Mouse (Mus musculus) embryonic stem cell, embryonic (primary cell): Measurements from ENCODE around the gene Trmt61a.

ENCODE experiments used
- CTCF ChIA-PET, 4 experiments: fragments of 300-600 bp in 2 of 4; fragments of 350-600 bp in 2 of 4; sonication (Branson Sonifier 250); formaldehyde crosslinking; loops; one replicate each; lab custom pipeline; 2022; ENCODE audit warnings: inconsistent platforms in 2 of 4; lab: Charles Lee
- POLR2A ChIA-PET, 4 experiments: fragments of 300-600 bp in 2 of 4; fragments of 350-600 bp in 2 of 4; sonication (Branson Sonifier 250); formaldehyde crosslinking; loops; one replicate each; lab custom pipeline; 2022; ENCODE audit warnings: antibody characterized with exemption in 4 of 4, inconsistent platforms in 1 of 4; lab: Charles Lee

Gene Trmt61a

GRCm38 (mm10) chr12:111724638-111725337 lies 46.9 kb downstream of the Trmt61a start:
- ChIA-PET POLR2A (interaction anchor here in 3 of 4 experiments (0.9 to 7.5 kb wide), 21 partner anchors 7 to 187 kb away, joined by 3 to 95 read pairs (median 4); partner anchors contain the start of genes Ckb (in 2 of the 3), Eif5 (in 2 of the 3), Apopt1 (in 1 of the 3) and Bag5 (in 1 of the 3)), CTCF (interaction anchor here in 3 of 4 experiments (0.8 to 1.9 kb wide), 6 partner anchors 7 to 233 kb away, joined by 3 to 5 read pairs (median 3); no protein-coding TSS in a partner anchor)

GRCm38 (mm10) chr12:111725338-111726121 lies 47.6 kb downstream of the Trmt61a start:
- POLR2A ChIA-PET = interaction anchor here in 3 of 4 experiments (0.6 to 7.5 kb wide), 20 partner anchors 12 to 836 kb away, joined by 3 to 95 read pairs (median 4); partner anchors contain the start of genes Ckb (in 2 of the 3), Apopt1 (in 1 of the 3), Bag5 (in 1 of the 3) and Eif5 (in 1 of the 3)

GRCm38 (mm10) chr12:111726122-111726463 lies 48.2 kb downstream of the Trmt61a start:
- ChIA-PET CTCF (interaction anchor here in 1 of 4 experiments (0.6 to 2.8 kb wide), 2 partner anchors 13 to 1301 kb away, joined by 3 to 10 read pairs; no protein-coding TSS in a partner anchor), POLR2A (interaction anchor here in 3 of 4 experiments (0.6 to 7.5 kb wide), 20 partner anchors 13 to 836 kb away, joined by 3 to 95 read pairs (median 4); partner anchors contain the start of genes Ckb (in 2 of the 3), Apopt1 (in 1 of the 3), Bag5 (in 1 of the 3) and Trmt61a (in 1 of the 3))

More at GRCm38 (mm10) chr12:111725338-111726121, 47.6 kb downstream of the Trmt61a start:
- CTCF ChIA-PET = interaction anchor here in 1 of 4 experiments (0.8 kb wide), 1 partner anchor 14 kb away, joined by 3 read pairs; no protein-coding TSS in a partner anchor

- ChIA-PET CTCF (interaction anchor here in 3 of 4 experiments (0.5 to 2.8 kb wide), 5 partner anchors 11 to 846 kb away, joined by 3 to 10 read pairs (median 4); no protein-coding TSS in a partner anchor), POLR2A (interaction anchor here (0.6 to 7.5 kb wide), 40 partner anchors 9 to 1082 kb away, joined by 3 to 95 read pairs (median 5); partner anchors contain the start of genes Ckb (in 3 of the 4), Apopt1 (in 2 of the 4), Bag5 (in 2 of the 4) and Eif5 (in 1 of the 4))
Observed at GRCm38 (mm10) chr12:111727956-111728355, 50.1 kb downstream of the Trmt61a start.

GRCm38 (mm10) chr12:111731822-111732807 lies 54.2 kb downstream of the Trmt61a start:
- ChIA-PET CTCF (interaction anchor here (0.5 to 2.2 kb wide), 42 partner anchors 8 to 943 kb away, joined by 3 to 14 read pairs (median 4); partner anchors contain the start of genes Atp5mpl (in 1 of the 4) and Klc1 (in 1 of the 4)), POLR2A (interaction anchor here (0.6 to 5.0 kb wide), 57 partner anchors 8 to 774 kb away, joined by 3 to 37 read pairs (median 4); partner anchors contain the start of genes Apopt1 (in 2 of the 4), Bag5 (in 2 of the 4), Ckb (in 2 of the 4) and Trmt61a (in 2 of the 4))

- CTCF ChIA-PET = interaction anchor here (0.7 to 2.2 kb wide), 22 partner anchors 9 to 943 kb away, joined by 3 to 14 read pairs (median 4); partner anchors contain the start of gene Atp5mpl (in 1 of the 4)
Observed at GRCm38 (mm10) chr12:111732921-111733320, 55.0 kb downstream of the Trmt61a start.

More at GRCm38 (mm10) chr12:111732921-111733320, 55.0 kb downstream of the Trmt61a start:
- POLR2A ChIA-PET = interaction anchor here (0.7 to 5.0 kb wide), 37 partner anchors 9 to 773 kb away, joined by 3 to 37 read pairs (median 5); partner anchors contain the start of genes Apopt1 (in 2 of the 4), Bag5 (in 2 of the 4), Ckb (in 2 of the 4) and Trmt61a (in 1 of the 4)
